In the genomic region with DNA sequence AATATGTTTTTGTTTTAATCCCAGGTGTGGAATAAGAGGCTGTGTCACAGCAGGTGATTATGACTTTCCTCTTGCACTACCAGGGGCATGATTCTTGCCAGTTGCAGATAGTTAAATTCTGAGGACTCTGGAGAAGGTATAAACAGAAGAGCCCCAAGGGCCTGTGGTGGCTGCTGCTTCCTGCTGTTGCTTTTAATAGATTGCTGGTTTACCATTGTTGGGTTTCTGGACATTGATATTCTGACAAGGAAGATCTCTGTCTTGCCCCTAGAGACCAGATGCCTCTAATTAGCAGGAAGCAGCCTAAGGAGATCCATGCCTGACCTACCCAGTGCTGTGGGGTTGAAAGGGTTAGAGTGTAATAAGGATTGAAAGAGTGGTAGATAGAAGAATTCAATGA, we compare ENCODE assay signal across 23 mouse cellular contexts.
DNase-seq lines count a peak whose midpoint lies in the region; ATAC-seq and TF ChIP-seq lines count a peak whose summit lies in the region.
"Had no signal": no experiment of that assay in that cellular context is flagged by ENCODE, and none has a peak within 500 bp of the region (broad histone marks: within the 10 kb centered on the region; RNA-seq: fewer than 3 reads in every experiment).

No protein-coding gene starts in this region.

- H3K4me3 ChIP-seq in forebrain, embryonic 12.5 days (replicated peaks) = no peak overlapping the region
- H3K4me3 ChIP-seq in forebrain, embryonic 13.5 days = no peak overlapping the region
- H3K4me3 ChIP-seq in midbrain, embryonic 14.5 days (replicated peaks; ENCODE audit: low read depth, low read length) = no peak overlapping the region
- H3K4me3 ChIP-seq in midbrain, embryonic 16.5 days (ENCODE audit: low read depth, low read length) = no peak overlapping the region
- no peak overlapping the region for H3K4me3 ChIP-seq in bone marrow macrophage, adult 2 months (ENCODE audit: insufficient read depth, low read length)
- no peak overlapping the region for H3K4me3 ChIP-seq in macrophage (ENCODE audit: inconsistent target)
- H3K4me3 ChIP-seq: embryonic facial prominence, embryonic 13.5 days; forebrain, embryonic 10.5 days; liver, embryonic 15.5 days; lung, embryonic 15.5 days had no signal

- H3K4me2 ChIP-seq in forebrain, embryonic 12.5 days = no peak overlapping the region
- H3K4me2 ChIP-seq in forebrain, embryonic 13.5 days = no peak overlapping the region
- no peak overlapping the region for H3K4me2 ChIP-seq in midbrain, embryonic 14.5 days (ENCODE audit: low read length)
- no peak overlapping the region for H3K4me2 ChIP-seq in midbrain, embryonic 16.5 days (ENCODE audit: low read length)
- H3K4me2 ChIP-seq: embryonic facial prominence, embryonic 13.5 days; liver, embryonic 15.5 days; lung, embryonic 15.5 days had no signal

- 0 out of 2 replicates have a peak, but pooled peaks cover 2% of the 10 kb centered on the region for H3K27me3 ChIP-seq in forebrain, embryonic 12.5 days
- no peaks in the 10 kb centered on the region for H3K27me3 ChIP-seq in forebrain, embryonic 13.5 days
- H3K27me3 ChIP-seq in midbrain, embryonic 14.5 days (ENCODE audit: control insufficient read depth, insufficient read depth, low read length) = no peaks in the 10 kb centered on the region
- H3K27me3 ChIP-seq in midbrain, embryonic 16.5 days (ENCODE audit: control insufficient read depth, insufficient read depth, low read depth, low read length) = no peaks in the 10 kb centered on the region
- H3K27me3 ChIP-seq: embryonic facial prominence, embryonic 13.5 days; liver, embryonic 15.5 days; lung, embryonic 15.5 days; megakaryocyte, embryonic 14.5 days had no signal

- no peaks in the 10 kb centered on the region for H3K4me1 ChIP-seq in forebrain, embryonic 12.5 days
- H3K4me1 ChIP-seq in forebrain, embryonic 13.5 days = 0 out of 2 replicates have a peak, but pooled peaks cover 5% of the 10 kb centered on the region
- 0 out of 2 replicates have a peak, but pooled peaks cover 2% of the 10 kb centered on the region for H3K4me1 ChIP-seq in midbrain, embryonic 14.5 days (ENCODE audit: control insufficient read depth, insufficient read depth, low read length)
- no peaks in the 10 kb centered on the region for H3K4me1 ChIP-seq in midbrain, embryonic 16.5 days (ENCODE audit: control insufficient read depth, insufficient read depth, low read length)
- H3K4me1 ChIP-seq in bone marrow macrophage, adult 2 months (ENCODE audit: control insufficient read depth, insufficient read depth, low read length) = peaks cover 40% of the 10 kb centered on the region
- H3K4me1 ChIP-seq: embryonic facial prominence, embryonic 13.5 days; lung, embryonic 15.5 days had no signal

- no peak overlapping the region for H3K9ac ChIP-seq in forebrain, embryonic 12.5 days
- no peak overlapping the region for H3K9ac ChIP-seq in forebrain, embryonic 13.5 days
- no peak overlapping the region for H3K9ac ChIP-seq in midbrain, embryonic 14.5 days (replicated peaks; ENCODE audit: low read length)
- H3K9ac ChIP-seq in midbrain, embryonic 16.5 days (ENCODE audit: low read depth, low read length) = no peak overlapping the region
- H3K9ac ChIP-seq: embryonic facial prominence, embryonic 13.5 days; forebrain, postnatal 0 days; liver, embryonic 15.5 days; lung, embryonic 15.5 days had no signal

- DNase-seq in midbrain, embryonic 14.5 days = peak; percentile 19
- DNase-seq in kidney, postnatal 4 days = no peak
- DNase-seq in adrenal gland, postnatal 10 days = no peak
- DNase-seq: adrenal gland, postnatal 36 days; cerebellum, adult 8-10 months; cerebellum, postnatal 36 days; embryo, embryonic 11 days; forebrain, postnatal 0 days; gastrocnemius, postnatal 10 days; heart, postnatal 14 days; kidney, adult 2 months; kidney, postnatal 36 days; left cerebral cortex, postnatal 4 days had no signal

- H3K36me3 ChIP-seq in forebrain, embryonic 12.5 days (replicated peaks) = no peaks in the 10 kb centered on the region
- no peaks in the 10 kb centered on the region for H3K36me3 ChIP-seq in forebrain, embryonic 13.5 days (ENCODE audit: poor library complexity, severe bottlenecking)
- no peaks in the 10 kb centered on the region for H3K36me3 ChIP-seq in midbrain, embryonic 14.5 days (ENCODE audit: control insufficient read depth, insufficient read depth, low read length)
- H3K36me3 ChIP-seq in midbrain, embryonic 16.5 days (ENCODE audit: control insufficient read depth, insufficient read depth, low read length) = no peaks in the 10 kb centered on the region
- no peaks in the 10 kb centered on the region for H3K36me3 ChIP-seq in macrophage (ENCODE audit: inconsistent target)
- H3K36me3 ChIP-seq: embryonic facial prominence, embryonic 13.5 days; forebrain, embryonic 10.5 days; liver, embryonic 15.5 days; lung, embryonic 15.5 days had no signal

- TF ChIP-seq CTCF in bone marrow macrophage, adult 2 months (IDR thresholded peaks at IDR 0.05; ENCODE audit: low read depth, low read length) = no peak

- no peaks in the 10 kb centered on the region for H3K9me3 ChIP-seq in forebrain, embryonic 12.5 days
- no peaks in the 10 kb centered on the region for H3K9me3 ChIP-seq in forebrain, embryonic 13.5 days (replicated peaks)
- no peaks in the 10 kb centered on the region for H3K9me3 ChIP-seq in midbrain, embryonic 14.5 days (ENCODE audit: control insufficient read depth, low read length)
- H3K9me3 ChIP-seq in midbrain, embryonic 16.5 days (replicated peaks; ENCODE audit: control insufficient read depth, low read length, poor library complexity, severe bottlenecking) = no peaks in the 10 kb centered on the region
- H3K9me3 ChIP-seq: embryonic facial prominence, embryonic 13.5 days; forebrain, embryonic 10.5 days; liver, embryonic 15.5 days; lung, embryonic 15.5 days; megakaryocyte, embryonic 14.5 days had no signal

- TF ChIP-seq POLR2A in bone marrow macrophage, adult 2 months (IDR thresholded peaks at IDR 0.05; ENCODE audit: borderline replicate concordance, low read depth, low read length) = no peak

- no peaks in the 10 kb centered on the region for H3K79me2 ChIP-seq in macrophage (ENCODE audit: inconsistent target)

- 0 out of 2 replicates have a peak, but pooled peaks have one; percentile 6 for ATAC-seq in forebrain, embryonic 12.5 days (ENCODE audit: low FRiP score)
- no peak for ATAC-seq in forebrain, embryonic 13.5 days
- ATAC-seq in midbrain, embryonic 14.5 days (ENCODE audit: low FRiP score, low TSS enrichment) = no peak
- ATAC-seq in midbrain, embryonic 16.5 days = no peak
- ATAC-seq: forebrain, postnatal 0 days had no signal

- no peak overlapping the region for H3K27ac ChIP-seq in forebrain, embryonic 12.5 days
- no peak overlapping the region for H3K27ac ChIP-seq in forebrain, embryonic 13.5 days
- no peak overlapping the region for H3K27ac ChIP-seq in midbrain, embryonic 14.5 days (replicated peaks; ENCODE audit: low read depth, low read length)
- no peak overlapping the region for H3K27ac ChIP-seq in midbrain, embryonic 16.5 days (ENCODE audit: low read length)
- H3K27ac ChIP-seq in bone marrow macrophage, adult 2 months (ENCODE audit: insufficient read depth, low read depth, low read length) = peak overlapping the region; percentile 77
- H3K27ac ChIP-seq in macrophage = peak overlapping the region; percentile 57
- H3K27ac ChIP-seq: embryonic facial prominence, embryonic 13.5 days; forebrain, embryonic 10.5 days; liver, embryonic 15.5 days; lung, embryonic 15.5 days had no signal

Comparison
In these comparisons a context has a peak if more than half of its experiments do, and no peak if none do; other contexts are left out.
1. H3K27ac ChIP-seq: peak in bone marrow macrophage, adult 2 months (single experiment) and macrophage (single experiment); none in forebrain, embryonic 12.5 days (single experiment), forebrain, embryonic 13.5 days (single experiment), midbrain, embryonic 14.5 days (single experiment) and midbrain, embryonic 16.5 days (single experiment).